Mouse (Mus musculus) forebrain, embryonic 10.5 days (tissue): ENCODE measurements around the gene Tex2. TPM values are rescaled to one million over a fixed set of nuclear protein-coding genes. Genes with fewer than 3 reads are reported as not detected.
"Not testable (repeated sequence)": the region's sequence is repeated elsewhere in the genome, so short reads cannot be mapped to it uniquely, and the experiment has no call there.

Experiments
- DNase-seq: peaks from one replicate; pipeline ENCODE4 v3.0.0-alpha.2; 2017; ENCODE audit warnings: low spot score; ENCODE audit errors: extremely low spot score
- H3K27ac ChIP-seq: fragments of 300-500 bp; sonication (generic); 2 replicates; pipeline ENCODE4 v1.5.1; 2016; ENCODE audit warnings: mild to moderate bottlenecking
- H3K27me3 ChIP-seq: fragments of 300-500 bp; sonication (generic); 2 replicates; pipeline ENCODE4 v1.6.1; 2016; ENCODE audit warnings: mild to moderate bottlenecking; ENCODE audit not compliant: poor library complexity, severe bottlenecking
- H3K36me3 ChIP-seq: fragments of 300-500 bp; sonication (generic); replicated peaks from 2 replicates; pipeline ENCODE4 v1.6.1; 2016; ENCODE audit warnings: mild to moderate bottlenecking, moderate library complexity
- H3K4me1 ChIP-seq: fragments of 300-500 bp; sonication (generic); 2 replicates; pipeline ENCODE4 v1.6.1; 2016
- H3K4me3 ChIP-seq: fragments of 300-500 bp; sonication (generic); 2 replicates; pipeline ENCODE4 v1.5.1; 2016; ENCODE audit warnings: mild to moderate bottlenecking, moderate library complexity
- H3K9me3 ChIP-seq: fragments of 300-500 bp; sonication (generic); 2 replicates; pipeline ENCODE4 v1.6.1; 2016; ENCODE audit warnings: mild to moderate bottlenecking, moderate library complexity
- WGBS: fragments of 180-500 bp; shearing (Covaris S2); methylation state at CpG from one replicate; pipeline ENCODE4 v1.1.7; 2016; 5-methylcytosine and 5-hydroxymethylcytosine counted together
- polyA plus RNA-seq: library from polyadenylated mRNA; unstranded; fragments of >200 nt; fragmentation: Nextera tagmentation; extraction: Ambion mirVana; gene quantifications from 2 replicates; pipeline ENCODE4 v1.2.1, GENCODE M21; 2016

Tex2 gene
- polyA plus RNA-seq, 1 experiment from 2014 or later = 6.2 TPM

- H3K9me3 ChIP-seq = no peaks in the 10 kb centered on the region
- no peak overlapping the region; the same call in 1 of the 2 replicates for H3K27ac ChIP-seq
- H3K4me3 ChIP-seq = no peak overlapping the region
- H3K36me3 ChIP-seq = no peaks in the 10 kb centered on the region
- peaks cover 41% of the 10 kb centered on the region for H3K4me1 ChIP-seq
- no peak for DNase-seq
- peaks cover 31% of the 10 kb centered on the region for H3K27me3 ChIP-seq
- 28% methylated on average over 9 of the region's 9 CpGs for WGBS
Observed at GRCm38 (mm10) chr11:106638551-106639355, 25.5 kb upstream of the Tex2 start.

- Histone ChIP-seq H3K9me3 (peaks cover 8% of the 10 kb centered on the region), H3K4me1 (peaks cover 41% of the 10 kb centered on the region), H3K27me3 (peaks cover 28% of the 10 kb centered on the region), H3K4me3 (no peak overlapping the region), H3K27ac (peak overlapping the region; percentile 46), H3K36me3 (no peaks in the 10 kb centered on the region)
- 7% methylated on average over 7 of the region's 7 CpGs for whole genome bisulfite sequencing
- DNase-seq = no peak
Observed at GRCm38 (mm10) chr11:106637754-106638153, 24.5 kb upstream of the Tex2 start.

- Histone ChIP-seq H3K27me3 (peaks cover 26% of the 10 kb centered on the region), H3K4me1 (peaks cover 36% of the 10 kb centered on the region), H3K27ac (no peak overlapping the region), H3K9me3 (peaks cover 15% of the 10 kb centered on the region), H3K36me3 (no peaks in the 10 kb centered on the region), H3K4me3 (no peak overlapping the region)
- no peak for DNase-seq
- WGBS = 74% methylated on average over 2 of the region's 2 CpGs
Observed at GRCm38 (mm10) chr11:106635946-106636345, 22.7 kb upstream of the Tex2 start.

- not testable (repeated sequence) for H3K4me3 ChIP-seq, DNase-seq, H3K27ac ChIP-seq, H3K36me3 ChIP-seq
- Histone ChIP-seq H3K9me3 (peaks cover 15% of the 10 kb centered on the region), H3K4me1 (peaks cover 24% of the 10 kb centered on the region), H3K27me3 (peaks cover 18% of the 10 kb centered on the region)
- WGBS = 96% methylated on average over 3 of the region's 3 CpGs
Observed at GRCm38 (mm10) chr11:106634175-106634574, 21.0 kb upstream of the Tex2 start.

GRCm38 (mm10) chr11:106633456-106633855, 20.2 kb upstream of the Tex2 start:
- Histone ChIP-seq H3K36me3 (no peaks in the 10 kb centered on the region), H3K4me1 (peaks cover 16% of the 10 kb centered on the region), H3K27ac (no peak overlapping the region), H3K9me3 (peaks cover 15% of the 10 kb centered on the region), H3K4me3 (no peak overlapping the region), H3K27me3 (peaks cover 11% of the 10 kb centered on the region)
- DNase-seq = no peak
- WGBS = 85% methylated on average over 2 of the region's 2 CpGs

- no peaks in the 10 kb centered on the region for H3K27me3 ChIP-seq
- no peaks in the 10 kb centered on the region for H3K36me3 ChIP-seq
Observed at GRCm38 (mm10) chr11:106627692-106628091, 14.5 kb upstream of the Tex2 start.

GRCm38 (mm10) chr11:106625577-106625976, 12.4 kb upstream of the Tex2 start:
- Histone ChIP-seq H3K4me3 (no peak overlapping the region), H3K27me3 (no peaks in the 10 kb centered on the region), H3K36me3 (no peaks in the 10 kb centered on the region), H3K4me1 (peaks cover 11% of the 10 kb centered on the region; the same call in 1 of the 2 replicates), H3K27ac (no peak overlapping the region), H3K9me3 (no peaks in the 10 kb centered on the region)
- 60% methylated on average over 3 of the region's 3 CpGs for WGBS
- DNase-seq = no peak

More at GRCm38 (mm10) chr11:106627692-106628091, 14.5 kb upstream of the Tex2 start:
- peak; percentile 58 for DNase-seq
- Histone ChIP-seq H3K27ac (no peak overlapping the region), H3K4me3 (no peak overlapping the region), H3K4me1 (peaks cover 7% of the 10 kb centered on the region; the same call in 1 of the 2 replicates), H3K9me3 (peaks cover 6% of the 10 kb centered on the region)
- 23% methylated on average over 6 of the region's 6 CpGs for WGBS

- Histone ChIP-seq H3K9me3 (no peaks in the 10 kb centered on the region), H3K27me3 (no peaks in the 10 kb centered on the region), H3K4me1 (peaks cover 21% of the 10 kb centered on the region; the same call in 1 of the 2 replicates), H3K4me3 (no peak overlapping the region), H3K27ac (no peak overlapping the region), H3K36me3 (no peaks in the 10 kb centered on the region)
- WGBS = 84% methylated on average over 2 of the region's 2 CpGs
- DNase-seq = no peak
Observed at GRCm38 (mm10) chr11:106623629-106624028, 10.4 kb upstream of the Tex2 start.

GRCm38 (mm10) chr11:106622056-106622455, 8.8 kb upstream of the Tex2 start:
- no peaks in the 10 kb centered on the region for H3K27me3 ChIP-seq
- no peaks in the 10 kb centered on the region for H3K36me3 ChIP-seq
- no peaks in the 10 kb centered on the region for H3K9me3 ChIP-seq
- H3K27ac ChIP-seq = no peak overlapping the region
- no peak for DNase-seq
- peaks cover 21% of the 10 kb centered on the region; the same call in 1 of the 2 replicates for H3K4me1 ChIP-seq
- 92% methylated on average over 8 of the region's 8 CpGs for WGBS
- H3K4me3 ChIP-seq = no peak overlapping the region

GRCm38 (mm10) chr11:106618768-106619167, 5.5 kb upstream of the Tex2 start:
- not testable (repeated sequence) for H3K36me3 ChIP-seq, DNase-seq, H3K27me3 ChIP-seq, H3K9me3 ChIP-seq, H3K27ac ChIP-seq, H3K4me3 ChIP-seq
- H3K4me1 ChIP-seq = peaks cover 14% of the 10 kb centered on the region; the same call in 1 of the 2 replicates
- 89% methylated on average over 4 of the region's 4 CpGs for WGBS

- no peak for DNase-seq
- H3K4me3 ChIP-seq = no peak overlapping the region
- peaks cover 18% of the 10 kb centered on the region for H3K4me1 ChIP-seq
- no peaks in the 10 kb centered on the region for H3K27me3 ChIP-seq
- no peaks in the 10 kb centered on the region for H3K36me3 ChIP-seq
- no peak overlapping the region for H3K27ac ChIP-seq
- no peaks in the 10 kb centered on the region for H3K9me3 ChIP-seq
- WGBS = 84% methylated on average over 13 of the region's 13 CpGs
Observed at GRCm38 (mm10) chr11:106617821-106618580, 4.8 kb upstream of the Tex2 start.

- no peak for DNase-seq
- peaks cover 28% of the 10 kb centered on the region for H3K4me1 ChIP-seq
- no peaks in the 10 kb centered on the region for H3K36me3 ChIP-seq
- peaks cover 13% of the 10 kb centered on the region for H3K27me3 ChIP-seq
- 79% methylated on average over 4 of the region's 4 CpGs for WGBS
- H3K4me3 ChIP-seq = no peak overlapping the region
- no peaks in the 10 kb centered on the region for H3K9me3 ChIP-seq
- no peak overlapping the region for H3K27ac ChIP-seq
Observed at GRCm38 (mm10) chr11:106615561-106615960, 2.3 kb upstream of the Tex2 start.

GRCm38 (mm10) chr11:106614339-106614645, 1.1 kb upstream of the Tex2 start:
- H3K4me3 ChIP-seq = no peak overlapping the region; the same call in 1 of the 2 replicates
- peaks cover 24% of the 10 kb centered on the region for H3K4me1 ChIP-seq
- WGBS = 96% methylated on average over 4 of the region's 4 CpGs
- DNase-seq = no peak
- no peaks in the 10 kb centered on the region for H3K36me3 ChIP-seq
- H3K9me3 ChIP-seq = no peaks in the 10 kb centered on the region
- peaks cover 13% of the 10 kb centered on the region for H3K27me3 ChIP-seq
- H3K27ac ChIP-seq = no peak overlapping the region
